Mouse (Mus musculus) hindbrain, postnatal 0 days (tissue): ENCODE measurements at regions not wholly inside any gene's neighbourhood (a gene's known extent, or its start where the extent isn't known, plus 50 kb on each side); places are given as distances from the start of the nearest gene placed in this dataset.

Source experiments
- ATAC-seq: fragments of 200-750 bp; cut with Nextera tagmentation; 2 replicates; pipeline ENCODE4 v1.8.0; 2017; ENCODE audit warnings: mild to moderate bottlenecking, moderate TSS enrichment, moderate library complexity
- DNase-seq: peaks from one replicate; pipeline ENCODE4 v3.0.0-alpha.2; 2015; ENCODE audit warnings: low spot score
- H3K27ac ChIP-seq: fragments of 300-500 bp; sonication (generic); 2 replicates; pipeline ENCODE4 v1.5.1; 2014; ENCODE audit warnings: mild to moderate bottlenecking
- H3K27me3 ChIP-seq: fragments of 300-500 bp; sonication (generic); 2 replicates; pipeline ENCODE4 v1.6.1; 2014; ENCODE audit warnings: low read length, mixed read lengths; ENCODE audit not compliant: insufficient read depth
- H3K36me3 ChIP-seq: fragments of 300-500 bp; sonication (generic); 2 replicates; pipeline ENCODE4 v1.6.1; 2014; ENCODE audit warnings: low read length, mixed read lengths; ENCODE audit not compliant: insufficient read depth
- H3K4me1 ChIP-seq: fragments of 300-500 bp; sonication (generic); 2 replicates; pipeline ENCODE4 v1.6.1; 2014; ENCODE audit warnings: antibody characterized with exemption, low read length, mixed read lengths; ENCODE audit not compliant: insufficient read depth
- H3K4me2 ChIP-seq: fragments of 300-500 bp; sonication (generic); 2 replicates; pipeline ENCODE4 v1.6.1; 2014; ENCODE audit warnings: low read depth, mild to moderate bottlenecking, low read length, moderate library complexity, mixed read lengths
- H3K4me3 ChIP-seq: fragments of 300-500 bp; sonication (generic); 2 replicates; pipeline ENCODE4 v1.5.1; 2014; ENCODE audit warnings: low read length
- H3K9ac ChIP-seq: fragments of 300-500 bp; sonication (generic); replicated peaks from 2 replicates; pipeline ENCODE4 v1.6.1; 2014; ENCODE audit warnings: mild to moderate bottlenecking, low read length, moderate library complexity, mixed read lengths
- H3K9me3 ChIP-seq: fragments of 300-500 bp; sonication (generic); 2 replicates; pipeline ENCODE4 v1.6.1; 2016; ENCODE audit warnings: low read length, mixed read lengths
- CTCF ChIP-seq: IDR thresholded peaks from 2 replicates; pipeline ENCODE4 v1.5.1; 2016; ENCODE audit warnings: antibody characterized with exemption, control low read depth, low read depth
- WGBS: fragments of 180-500 bp; shearing (Covaris S2); extraction: QIAGEN DNeasy Blood & Tissue Kit; methylation state at CpG from one replicate; pipeline ENCODE4 v1.1.7; 2014; 5-methylcytosine and 5-hydroxymethylcytosine counted together

DNA sequence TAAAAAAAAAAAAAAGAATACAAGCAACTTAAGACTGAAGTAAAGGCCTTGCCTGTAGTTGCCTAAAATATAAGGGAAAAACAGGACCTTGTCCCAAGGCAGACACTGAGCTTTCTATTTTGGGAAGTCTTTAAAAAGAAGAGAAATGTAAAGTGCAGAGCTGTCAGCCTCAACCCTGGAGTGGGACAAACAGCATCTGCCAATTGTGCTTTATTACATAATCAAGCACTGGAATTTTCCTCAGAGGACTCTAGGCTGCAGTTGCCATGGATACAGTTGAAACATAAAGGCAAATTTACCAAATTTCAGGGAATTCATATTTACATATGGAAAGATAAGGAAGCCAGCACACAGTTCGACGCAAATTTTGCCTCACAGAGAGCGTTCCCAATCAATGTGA lies 406.7 kb downstream of the Gm597 start:
- Histone ChIP-seq H3K27ac (no peak overlapping the region), H3K9ac (no peak overlapping the region), H3K4me2 (no peak overlapping the region), H3K36me3 (no peaks in the 10 kb centered on the region), H3K4me1 (no peaks in the 10 kb centered on the region), H3K9me3 (no peaks in the 10 kb centered on the region), H3K4me3 (no peak overlapping the region), H3K27me3 (no peaks in the 10 kb centered on the region)
- 75% methylated on average over 3 of the region's 3 CpGs for WGBS
- DNase-seq = peak; percentile 17
- ATAC-seq = no peak
- TF ChIP-seq CTCF = no peak

DNA sequence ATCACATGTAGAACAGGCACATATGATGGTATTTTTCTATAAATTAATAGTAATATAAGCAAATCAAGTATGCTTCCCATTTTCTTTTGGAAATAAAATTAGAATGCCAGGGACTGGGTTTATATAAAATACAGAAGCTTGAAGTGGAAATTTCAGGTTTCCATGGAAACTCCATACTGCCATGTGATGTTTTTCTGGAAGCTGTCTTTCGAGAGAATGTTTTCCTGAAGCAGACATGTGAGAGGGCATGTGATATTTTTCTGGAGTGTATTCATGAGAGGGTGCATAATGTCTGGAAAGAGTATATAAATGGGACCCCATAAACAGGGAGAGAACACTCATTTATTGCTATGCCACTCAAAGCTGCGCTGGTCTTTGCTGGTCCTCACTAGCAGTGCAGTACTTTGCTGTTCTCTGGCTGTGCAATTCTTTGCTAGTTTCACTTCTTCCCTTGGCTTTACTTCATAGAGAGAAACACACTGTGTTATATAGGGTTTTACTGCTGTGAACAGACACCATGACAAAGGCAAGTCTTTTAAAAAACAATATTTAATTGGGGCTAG lies 430.6 kb downstream of the Gm597 start:
- Histone ChIP-seq H3K27me3 (no peaks in the 10 kb centered on the region), H3K9ac (no peak overlapping the region), H3K27ac (no peak overlapping the region), H3K9me3 (no peaks in the 10 kb centered on the region), H3K4me1 (no peaks in the 10 kb centered on the region), H3K36me3 (no peaks in the 10 kb centered on the region), H3K4me2 (no peak overlapping the region), H3K4me3 (no peak overlapping the region)
- WGBS = 65% methylated on average over 2 of the region's 2 CpGs
- ATAC-seq (no peak), DNase-seq (peak; percentile 22)
- TF ChIP-seq CTCF = no peak

GRCm38 (mm10) chr1:28348572-28348971 lies 431.5 kb downstream of the Gm597 start:
- Histone ChIP-seq H3K36me3 (no peaks in the 10 kb centered on the region), H3K4me3 (no peak overlapping the region), H3K4me2 (no peak overlapping the region), H3K27ac (no peak overlapping the region), H3K4me1 (no peaks in the 10 kb centered on the region), H3K27me3 (no peaks in the 10 kb centered on the region), H3K9ac (no peak overlapping the region), H3K9me3 (no peaks in the 10 kb centered on the region)
- TF ChIP-seq CTCF = no peak
- DNase-seq (no peak), ATAC-seq (no peak)
- WGBS = 45% methylated on average over 3 of the region's 3 CpGs

GRCm38 (mm10) chr1:28340054-28340453 lies 440.0 kb downstream of the Gm597 start:
- DNase-seq (peak; percentile 39), ATAC-seq (no peak)
- WGBS = 42% methylated on average over 1 of the region's 1 CpGs
- H3K27ac ChIP-seq = no peak overlapping the region
- no peak for TF ChIP-seq CTCF
- no peaks in the 10 kb centered on the region for H3K4me1 ChIP-seq
- H3K27me3 ChIP-seq = no peaks in the 10 kb centered on the region
- H3K9me3 ChIP-seq = no peaks in the 10 kb centered on the region
- H3K9ac ChIP-seq = no peak overlapping the region
- no peaks in the 10 kb centered on the region for H3K36me3 ChIP-seq
- H3K4me3 ChIP-seq = no peak overlapping the region
- no peak overlapping the region for H3K4me2 ChIP-seq

GRCm38 (mm10) chr1:28334366-28334765 lies 445.7 kb downstream of the Gm597 start:
- DNase-seq (no peak), ATAC-seq (no peak)
- no peak for TF ChIP-seq CTCF
- Histone ChIP-seq H3K27ac (no peak overlapping the region), H3K27me3 (no peaks in the 10 kb centered on the region), H3K4me1 (no peaks in the 10 kb centered on the region), H3K9me3 (no peaks in the 10 kb centered on the region), H3K4me3 (no peak overlapping the region), H3K36me3 (no peaks in the 10 kb centered on the region), H3K9ac (no peak overlapping the region), H3K4me2 (no peak overlapping the region)
- WGBS = 78% methylated on average over 3 of the region's 3 CpGs

- no peak overlapping the region for H3K4me2 ChIP-seq
- H3K4me1 ChIP-seq = no peaks in the 10 kb centered on the region
- ATAC-seq (peak; percentile 76), DNase-seq (peak; percentile 74)
- no peak overlapping the region for H3K27ac ChIP-seq
- no peaks in the 10 kb centered on the region for H3K9me3 ChIP-seq
- H3K27me3 ChIP-seq = no peaks in the 10 kb centered on the region
- H3K4me3 ChIP-seq = no peak overlapping the region
- TF ChIP-seq CTCF = no peak
- no peaks in the 10 kb centered on the region for H3K36me3 ChIP-seq
- no peak overlapping the region for H3K9ac ChIP-seq
Observed at GRCm38 (mm10) chr1:28332031-28332430, 448.0 kb downstream of the Gm597 start.

DNA sequence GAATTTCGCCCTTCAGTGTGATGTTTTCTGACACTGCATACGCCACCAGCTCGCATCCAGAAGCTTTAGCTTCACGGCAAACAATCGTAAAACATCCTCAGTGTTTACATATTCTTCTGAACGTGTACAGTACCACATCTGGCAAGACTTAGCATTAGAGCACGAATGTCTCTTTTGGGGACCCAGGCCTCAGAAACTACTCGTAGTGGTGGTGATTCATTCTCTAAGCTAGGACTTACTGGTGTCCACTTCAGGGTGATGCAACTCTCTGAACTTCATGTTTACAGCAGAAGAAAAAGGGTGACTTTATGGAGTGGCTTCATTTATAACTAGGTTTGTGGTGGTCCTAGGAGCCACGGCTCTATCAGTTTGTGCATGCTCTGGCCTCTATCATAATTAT lies 451.1 kb downstream of the Gm597 start:
- H3K36me3 ChIP-seq = no peaks in the 10 kb centered on the region
- no peaks in the 10 kb centered on the region for H3K4me1 ChIP-seq
- no peak overlapping the region for H3K27ac ChIP-seq
- no peak overlapping the region for H3K4me3 ChIP-seq
- no peak overlapping the region for H3K9ac ChIP-seq
- no peak for ATAC-seq
- no peaks in the 10 kb centered on the region for H3K27me3 ChIP-seq
- TF ChIP-seq CTCF = no peak
- DNase-seq = no peak
- H3K4me2 ChIP-seq = no peak overlapping the region
- 93% methylated on average over 9 of the region's 9 CpGs for WGBS
- H3K9me3 ChIP-seq = no peaks in the 10 kb centered on the region
